Mouse (Mus musculus) MEL (cell line): Measurements from ENCODE around the gene Jup. TPM values are rescaled to one million over a fixed set of nuclear protein-coding genes. Genes with fewer than 3 reads are reported as not detected.

Experiments used
- DNase-seq: peaks from one replicate; pipeline ENCODE4 v3.0.0; 2011; ENCODE audit warnings: low read depth, low spot score
- H3K27ac ChIP-seq: 2 replicates; pipeline ENCODE4 v1.5.1; 2012; ENCODE audit warnings: low read depth, mild to moderate bottlenecking, control low read depth, low read length, moderate library complexity; ENCODE audit not compliant: control insufficient read depth
- H3K27me3 ChIP-seq, 2 experiments: fragments of 150-350 bp in 1 of 2; sonication (generic) in 1 of 2; 2 replicates each; pipeline ENCODE4 v1.6.1; 2012; ENCODE audit warnings: low read length in 2 of 2, mild to moderate bottlenecking in 2 of 2, improper control_type of control experiment in 1 of 2, moderate library complexity in 1 of 2; ENCODE audit not compliant: insufficient read depth in 2 of 2, control insufficient read depth in 1 of 2
- H3K36me3 ChIP-seq, 2 experiments: 2 replicates each; pipeline ENCODE4 v1.6.1; 2012 to 2014; ENCODE audit warnings: low read length in 2 of 2, improper control_type of control experiment in 1 of 2, inconsistent platforms in 1 of 2, mild to moderate bottlenecking in 1 of 2; ENCODE audit not compliant: insufficient read depth in 2 of 2, control insufficient read depth in 1 of 2
- H3K4me1 ChIP-seq, 2 experiments: fragments of 150-350 bp in 1 of 2; sonication (generic) in 1 of 2; 2 replicates each; pipeline ENCODE4 v1.6.1; 2012; ENCODE audit warnings: low read length in 2 of 2, improper control_type of control experiment in 1 of 2, mild to moderate bottlenecking in 1 of 2; ENCODE audit not compliant: insufficient read depth in 2 of 2, control insufficient read depth in 1 of 2
- H3K4me3 ChIP-seq, 2 experiments: fragments of 150-350 bp in 1 of 2; sonication (generic) in 1 of 2; 2 replicates each; pipeline ENCODE4 v1.5.1; 2012; ENCODE audit warnings: low read depth in 2 of 2, low read length in 2 of 2, mild to moderate bottlenecking in 2 of 2, moderate library complexity in 2 of 2, control low read depth in 1 of 2, improper control_type of control experiment in 1 of 2; ENCODE audit not compliant: control insufficient read depth in 1 of 2, insufficient read depth in 1 of 2
- H3K79me2 ChIP-seq: 2 replicates; pipeline ENCODE4 v1.6.1; 2012; ENCODE audit warnings: mild to moderate bottlenecking, low read length, moderate library complexity; ENCODE audit not compliant: control insufficient read depth, poor library complexity, insufficient read depth
- H3K9ac ChIP-seq: 2 replicates; pipeline ENCODE4 v1.6.1; 2012; ENCODE audit warnings: low read depth, mild to moderate bottlenecking, control low read depth, low read length, moderate library complexity; ENCODE audit not compliant: control insufficient read depth, poor library complexity, severe bottlenecking
- H3K9me3 ChIP-seq: fragments of 150-350 bp; sonication (generic); replicated peaks from 2 replicates; pipeline ENCODE4 v1.6.1; 2012; ENCODE audit warnings: mild to moderate bottlenecking, low read length, improper control_type of control experiment, moderate library complexity; ENCODE audit not compliant: insufficient read depth
- CTCF ChIP-seq, 3 experiments: IDR thresholded peaks in 2 of 3; conservative IDR thresholded peaks in 1 of 3; 2 replicates each; pipeline ENCODE4 v1.5.1; 2011 to 2012; ENCODE audit warnings: low read length in 3 of 3, low read depth in 2 of 3, mild to moderate bottlenecking in 2 of 3, improper control_type of control experiment in 1 of 3, inconsistent platforms in 1 of 3, mixed read lengths in 1 of 3, moderate library complexity in 1 of 3; ENCODE audit not compliant: control insufficient read depth in 1 of 3, insufficient read depth in 1 of 3, poor library complexity in 1 of 3, severe bottlenecking in 1 of 3
- E2F4 ChIP-seq: IDR thresholded peaks from 2 replicates; pipeline ENCODE4 v1.6.1; 2011; ENCODE audit warnings: low read depth, low read length, improper control_type of control experiment, borderline replicate concordance
- ELF1 ChIP-seq: IDR thresholded peaks from 2 replicates; pipeline ENCODE4 v1.6.1; 2014; ENCODE audit warnings: low read depth, mild to moderate bottlenecking, inconsistent platforms, low read length, improper control_type of control experiment, moderate library complexity
- EP300 ChIP-seq, 2 experiments: IDR thresholded peaks; 2 replicates each; pipeline ENCODE4 v1.6.1; 2011; ENCODE audit warnings: improper control_type of control experiment in 2 of 2, low read length in 2 of 2, low read depth in 1 of 2, mild to moderate bottlenecking in 1 of 2
- ETS1 ChIP-seq: IDR thresholded peaks from 2 replicates; pipeline ENCODE4 v1.6.1; 2012; ENCODE audit warnings: low read depth, mild to moderate bottlenecking, inconsistent platforms, low read length, improper control_type of control experiment, moderate library complexity
- GABPA ChIP-seq: IDR thresholded peaks from 2 replicates; pipeline ENCODE4 v1.6.1; 2012; ENCODE audit warnings: low read depth, mild to moderate bottlenecking, inconsistent platforms, low read length, improper control_type of control experiment, moderate library complexity
- GATA1 ChIP-seq: IDR thresholded peaks from 2 replicates; pipeline ENCODE4 v1.6.1; 2011; ENCODE audit warnings: low read depth, low read length, improper control_type of control experiment
- HCFC1 ChIP-seq: IDR thresholded peaks from 2 replicates; pipeline ENCODE4 v1.6.1; 2012; ENCODE audit warnings: low read depth, mild to moderate bottlenecking, inconsistent platforms, low read length, improper control_type of control experiment, moderate library complexity
- MAX ChIP-seq: IDR thresholded peaks from 2 replicates; pipeline ENCODE4 v1.6.1; 2011; ENCODE audit warnings: low read length, improper control_type of control experiment
- MAZ ChIP-seq: IDR thresholded peaks from 2 replicates; pipeline ENCODE4 v1.6.1; 2012; ENCODE audit warnings: low read depth, mild to moderate bottlenecking, inconsistent platforms, low read length, improper control_type of control experiment
- MEF2A ChIP-seq: IDR thresholded peaks from 2 replicates; pipeline ENCODE4 v1.6.1; 2014; ENCODE audit warnings: low read depth, mild to moderate bottlenecking, inconsistent platforms, low read length, improper control_type of control experiment; ENCODE audit not compliant: poor library complexity, insufficient replicate concordance, severe bottlenecking; ENCODE audit errors: extremely low read depth
- MXI1 ChIP-seq: IDR thresholded peaks from 2 replicates; pipeline ENCODE4 v1.6.1; 2011; ENCODE audit warnings: mild to moderate bottlenecking, low read depth, low read length, improper control_type of control experiment
- MYB ChIP-seq: IDR thresholded peaks from 2 replicates; pipeline ENCODE4 v1.6.1; 2011; ENCODE audit warnings: mild to moderate bottlenecking, low read depth, low read length, improper control_type of control experiment
- MYC ChIP-seq: IDR thresholded peaks from 2 replicates; pipeline ENCODE4 v1.6.1; 2011; ENCODE audit warnings: low read depth, mild to moderate bottlenecking, low read length, improper control_type of control experiment, moderate library complexity
- NELFE ChIP-seq: IDR thresholded peaks from 2 replicates; pipeline ENCODE4 v1.6.1; 2011; ENCODE audit warnings: low read depth, low read length, improper control_type of control experiment
- POLR2AphosphoS2 ChIP-seq: IDR thresholded peaks from 2 replicates; pipeline ENCODE4 v1.6.1; 2011; ENCODE audit warnings: low read length, improper control_type of control experiment
- RCOR1 ChIP-seq: IDR thresholded peaks from 2 replicates; pipeline ENCODE4 v1.6.1; 2012; ENCODE audit warnings: low read depth, mild to moderate bottlenecking, inconsistent platforms, low read length, improper control_type of control experiment
- SIN3A ChIP-seq: IDR thresholded peaks from 2 replicates; pipeline ENCODE4 v1.6.1; 2012; ENCODE audit warnings: low read length, improper control_type of control experiment, inconsistent platforms
- SMC3 ChIP-seq: IDR thresholded peaks from 2 replicates; pipeline ENCODE4 v1.6.1; 2011; ENCODE audit warnings: low read depth, low read length, improper control_type of control experiment
- TCF12 ChIP-seq: IDR thresholded peaks from 2 replicates; pipeline ENCODE4 v1.6.1; 2014; ENCODE audit warnings: low read depth, mild to moderate bottlenecking, inconsistent platforms, low read length, improper control_type of control experiment, moderate library complexity
- UBTF ChIP-seq: IDR thresholded peaks from 2 replicates; pipeline ENCODE4 v1.6.1; 2012; ENCODE audit warnings: low read depth, mild to moderate bottlenecking, inconsistent platforms, low read length, improper control_type of control experiment, moderate library complexity, borderline replicate concordance; ENCODE audit not compliant: insufficient read depth
- USF1 ChIP-seq: IDR thresholded peaks from 2 replicates; pipeline ENCODE4 v1.6.1; 2014; ENCODE audit warnings: low read depth, mild to moderate bottlenecking, inconsistent platforms, low read length, improper control_type of control experiment, moderate library complexity
- ZKSCAN1 ChIP-seq: IDR thresholded peaks from 2 replicates; pipeline ENCODE4 v1.6.1; 2012; ENCODE audit warnings: low read depth, mild to moderate bottlenecking, inconsistent platforms, low read length, improper control_type of control experiment, moderate library complexity
- ZMIZ1 ChIP-seq: IDR thresholded peaks from 2 replicates; pipeline ENCODE4 v1.6.1; 2012; ENCODE audit warnings: low read depth, mild to moderate bottlenecking, inconsistent platforms, low read length, improper control_type of control experiment, moderate library complexity
- ZNF384 ChIP-seq: IDR thresholded peaks from 2 replicates; pipeline ENCODE4 v1.6.1; 2012; ENCODE audit warnings: low read depth, mild to moderate bottlenecking, inconsistent platforms, low read length, improper control_type of control experiment
- polyA plus RNA-seq, 2 experiments: library from polyadenylated mRNA; stranded (reverse) in 1 of 2; unstranded in 1 of 2; fragments of >175 nt in 1 of 2; fragments of >200 nt in 1 of 2; gene quantifications; 2 replicates each; pipeline versions ENCODE4 v1.2.1 to v1.2.4; 2012; ENCODE audit warnings: low replicate concordance in 2 of 2, low read depth in 1 of 2; ENCODE audit not compliant: insufficient read length in 2 of 2, insufficient read depth in 1 of 2, missing spikeins in 1 of 2
- total RNA-seq: library from RNA; depleted of rRNA; stranded (reverse); fragments of 300-350 nt; gene quantifications from 2 replicates; pipeline ENCODE4 v1.2.3, GENCODE M21; 2012

Jup gene
- total and polyA plus RNA-seq, 3 experiments, result 1.0 to 8.5 TPM; not detected in 1

DNA sequence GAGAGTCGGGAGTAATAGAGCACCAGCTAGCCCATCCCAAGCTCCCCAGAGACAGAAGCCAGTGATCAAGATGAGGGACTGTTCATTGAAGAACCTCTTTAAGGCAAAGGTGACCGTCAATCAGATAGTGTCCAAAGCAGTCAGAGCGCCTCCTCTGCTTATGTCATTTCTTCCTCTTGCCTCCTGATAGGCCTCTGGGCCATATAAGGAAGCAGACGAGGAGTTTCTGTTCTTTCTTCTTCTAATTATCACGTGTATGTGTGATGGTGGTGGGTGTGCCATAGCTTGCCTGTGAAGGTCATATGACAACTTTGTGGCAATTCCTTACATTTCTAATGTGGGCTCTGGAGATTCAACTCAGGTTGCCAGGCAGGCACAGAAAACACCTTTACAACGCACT is 3.3 kb upstream of the Jup start (continued):
- TF ChIP-seq MYC, result peak; percentile 72; the same call in 1 of the 2 replicates

GRCm38 (mm10) chr11:100399727-100400538 is 2.4 kb upstream of the Jup start:
- Histone ChIP-seq H3K27me3 (no peaks in the 10 kb centered on the region), H3K79me2 (no peaks in the 10 kb centered on the region), H3K4me3 (peak overlapping the region in 1 of 2 experiments; percentile 36; a peak in 1 of 4 replicates), H3K27ac (peak overlapping the region; percentile 27; the same call in 1 of the 2 replicates), H3K9me3 (no peaks in the 10 kb centered on the region), H3K9ac (peak overlapping the region; percentile 50), H3K4me1 (peaks cover 20 to 69% of the 10 kb centered on the region in 2 experiments), H3K36me3 (peaks cover 0 to 39% of the 10 kb centered on the region in 2 experiments; a peak in 2 of 4 replicates)
- TF ChIP-seq EP300 (IDR thresholded peaks at IDR 0.05; ENCODE audit: low read depth in 1 of 2, low read length in 2 of 2), result 0 out of 4 replicates have a peak, but pooled peaks of 1 of the 2 experiments have one; percentile 2
- peak; percentile 90 for TF ChIP-seq ZKSCAN1
- 0 out of 2 replicates have a peak, but pooled peaks have one; percentile 20 for TF ChIP-seq MAX
- TF ChIP-seq ETS1, result no peak
- peak; percentile 11; the same call in 1 of the 2 replicates for TF ChIP-seq SIN3A
- no peak; the same call in 1 of the 2 replicates for TF ChIP-seq RCOR1
- TF ChIP-seq HCFC1, result 0 out of 2 replicates have a peak, but pooled peaks have one; percentile 13
- TF ChIP-seq UBTF, result no peak
- 0 out of 2 replicates have a peak, but pooled peaks have one; percentile 13 for TF ChIP-seq NELFE
- no peak for TF ChIP-seq TCF12
- TF ChIP-seq ELF1, result 0 out of 2 replicates have a peak, but pooled peaks have one; percentile 2
- no peak for DNase-seq

- peak; percentile 84 for DNase-seq
- Histone ChIP-seq H3K36me3 (peaks cover 0 to 39% of the 10 kb centered on the region in 2 experiments; a peak in 2 of 4 replicates), H3K27me3 (no peaks in the 10 kb centered on the region), H3K9ac (peak overlapping the region; percentile 50), H3K79me2 (no peaks in the 10 kb centered on the region), H3K9me3 (no peaks in the 10 kb centered on the region), H3K27ac (peak overlapping the region; percentile 11; the same call in 1 of the 2 replicates), H3K4me3 (peak overlapping the region in 1 of 2 experiments; percentile 36; a peak in 2 of 4 replicates), H3K4me1 (peaks cover 20 to 72% of the 10 kb centered on the region in 2 experiments)
- TF ChIP-seq UBTF (no peak), MEF2A (no peak), EP300 (IDR thresholded peaks at IDR 0.05; ENCODE audit: low read depth in 1 of 2, low read length in 2 of 2) (0 out of 4 replicates have a peak, but pooled peaks of 1 of the 2 experiments have one; percentile 13), MYB (no peak), POLR2AphosphoS2 (no peak), GABPA (no peak), ZMIZ1 (no peak), ZKSCAN1 (no peak), GATA1 (no peak), MAZ (no peak), USF1 (no peak), MAX (no peak), ZNF384 (no peak), MXI1 (no peak), NELFE (no peak), CTCF (IDR thresholded peaks at IDR 0.05 in 2 of 3, conservative IDR thresholded peaks at IDR 0.05 in 1 of 3; ENCODE audit: control insufficient read depth in 1 of 3, insufficient read depth in 1 of 3, low read depth in 2 of 3, low read length in 3 of 3, poor library complexity in 1 of 3, severe bottlenecking in 1 of 3) (no peak), RCOR1 (no peak), SMC3 (no peak), ETS1 (peak; percentile 56), E2F4 (no peak)
Measured at GRCm38 (mm10) chr11:100399320-100399719, 1.8 kb upstream of the Jup start.
